Mouse (Mus musculus) induced T-regulatory cell, adult 2 months (primary cell): ENCODE measurements around the gene Ccdc191.

Source experiments
- DNase-seq: peaks from one replicate; pipeline ENCODE4 v3.0.0-alpha.2; 2012; ENCODE audit warnings: low read depth

Ccdc191 gene

DNA sequence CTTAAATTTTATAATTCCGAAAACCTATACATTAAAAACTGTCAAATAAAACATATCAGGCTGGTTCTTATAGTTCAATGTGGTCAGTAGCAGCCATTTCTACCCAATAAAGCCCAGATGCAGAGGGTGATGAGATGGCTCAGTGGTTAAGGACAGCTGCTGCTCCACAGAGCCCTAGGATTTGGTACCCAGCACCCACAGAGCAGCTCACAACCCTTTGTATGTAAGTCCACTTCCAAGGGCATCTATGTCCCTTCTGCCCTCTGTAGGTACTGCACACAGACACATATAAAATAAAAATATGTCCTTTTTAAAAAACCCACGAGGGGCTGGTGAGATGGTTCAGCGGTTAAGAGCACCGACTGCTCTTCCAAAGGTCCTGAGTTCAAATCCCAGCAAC is 96.7 kb downstream of the Ccdc191 start:
- no peak for DNase-seq

DNA sequence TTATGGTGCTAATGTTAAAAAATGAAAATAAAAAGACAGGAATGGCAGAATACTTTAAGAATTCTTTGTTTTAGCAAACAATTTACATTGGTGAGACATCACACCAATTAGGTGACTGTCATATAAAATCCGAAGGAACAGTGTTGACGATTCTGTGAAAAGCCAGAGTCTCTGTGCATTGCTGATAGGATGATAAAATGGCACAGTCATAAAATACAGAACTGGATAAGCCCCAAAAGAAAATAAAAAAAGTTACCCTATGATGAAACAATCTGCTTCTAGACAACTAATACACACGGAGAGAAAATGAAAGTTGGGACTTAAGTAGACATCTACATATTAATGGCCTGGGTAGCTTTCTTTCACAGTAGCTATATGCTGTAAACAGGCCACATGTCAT is 105.0 kb downstream of the Ccdc191 start:
- no peak for DNase-seq

DNA sequence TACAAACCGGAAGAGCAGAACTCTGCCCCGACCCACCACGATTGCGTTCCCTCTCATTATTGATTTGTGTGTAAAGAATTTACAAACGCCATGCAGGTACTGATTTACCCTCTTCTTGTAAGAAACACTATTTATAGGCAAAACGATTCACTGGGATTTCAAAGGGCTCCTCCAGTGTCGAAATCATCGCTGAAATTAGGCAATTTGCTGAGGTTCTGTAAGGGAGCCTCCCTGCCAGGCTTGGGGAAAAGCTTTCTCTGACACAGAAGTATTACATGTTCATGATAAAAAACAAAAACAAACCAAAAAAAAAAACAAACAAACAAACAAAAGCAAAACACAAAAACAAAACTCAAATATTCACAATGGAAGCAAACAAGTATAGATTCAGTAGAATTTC is 109.5 kb downstream of the Ccdc191 start:
- no peak for DNase-seq

DNA sequence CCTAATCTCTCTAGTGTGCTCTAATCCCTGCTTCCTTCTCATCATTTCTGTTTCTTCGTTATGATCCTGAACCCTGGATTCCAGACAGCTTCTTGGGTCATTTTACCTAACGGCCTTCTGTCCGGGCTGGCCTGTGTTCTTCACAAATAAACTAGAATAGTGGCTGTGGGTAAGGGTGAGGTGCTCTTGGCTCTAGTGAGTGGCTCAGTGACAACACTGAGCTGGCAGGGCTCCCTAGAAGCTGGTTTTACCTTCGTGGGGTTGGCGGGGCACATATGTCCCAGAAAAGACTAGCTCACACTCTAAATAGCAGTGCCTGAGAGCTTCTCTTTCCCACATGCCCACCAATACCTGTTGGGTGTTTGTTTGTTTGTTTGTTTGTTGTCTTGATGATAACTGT is 109.9 kb downstream of the Ccdc191 start:
- no peak for DNase-seq

DNA sequence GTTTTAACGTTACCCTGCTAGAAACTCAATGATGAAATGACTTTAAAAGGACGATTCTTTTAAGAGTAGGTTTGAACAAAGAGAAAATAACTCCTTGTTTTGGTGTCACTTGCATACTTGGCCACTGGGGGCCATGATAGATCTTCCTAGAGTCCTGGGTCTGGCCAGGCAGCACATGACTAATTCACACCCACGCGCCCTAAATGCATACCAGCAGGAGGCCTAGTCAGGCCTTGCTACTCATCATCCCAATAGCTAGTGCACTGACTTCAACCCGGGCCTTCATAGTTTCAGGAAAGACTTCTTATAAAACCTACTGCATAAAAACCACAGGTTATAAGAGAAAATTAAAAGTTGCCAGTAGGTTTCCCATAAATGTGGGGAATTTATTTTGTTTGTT is 112.5 kb downstream of the Ccdc191 start:
- peak; percentile 15 for DNase-seq

DNA sequence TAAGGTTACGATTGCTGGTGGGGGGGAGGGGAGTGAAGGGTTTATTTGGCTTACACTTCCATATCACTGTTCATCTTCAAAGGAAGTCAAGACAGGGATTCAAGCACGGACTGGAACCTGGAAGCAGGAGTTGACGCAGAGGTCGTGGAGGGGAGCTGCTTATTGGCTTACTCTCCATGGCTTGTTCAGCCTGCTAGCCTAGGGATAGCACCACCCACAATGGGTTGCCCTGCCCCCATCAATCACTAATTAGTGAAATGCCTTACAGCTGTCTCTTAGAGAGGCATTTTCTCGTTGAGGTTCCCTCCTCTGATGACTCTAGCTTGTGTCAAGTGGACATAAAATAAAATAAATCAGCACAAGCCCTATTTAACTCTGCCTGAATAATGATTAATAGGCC is 121.4 kb downstream of the Ccdc191 start:
- no peak for DNase-seq
